Mouse (Mus musculus) cerebellum, adult 9-10 months (tissue): ENCODE data around the gene Hps4.
"Not testable (repeated sequence)": the region's sequence is repeated elsewhere in the genome, so short reads cannot be mapped to it uniquely, and the experiment has no call there.

Experiments
- DNase-seq: peaks from one replicate; pipeline ENCODE4 v3.0.0; 2022

Gene Hps4

GRCm38 (mm10) chr5:112409274-112409673 is 66.4 kb downstream of the Hps4 start:
- DNase-seq = no peak

DNA sequence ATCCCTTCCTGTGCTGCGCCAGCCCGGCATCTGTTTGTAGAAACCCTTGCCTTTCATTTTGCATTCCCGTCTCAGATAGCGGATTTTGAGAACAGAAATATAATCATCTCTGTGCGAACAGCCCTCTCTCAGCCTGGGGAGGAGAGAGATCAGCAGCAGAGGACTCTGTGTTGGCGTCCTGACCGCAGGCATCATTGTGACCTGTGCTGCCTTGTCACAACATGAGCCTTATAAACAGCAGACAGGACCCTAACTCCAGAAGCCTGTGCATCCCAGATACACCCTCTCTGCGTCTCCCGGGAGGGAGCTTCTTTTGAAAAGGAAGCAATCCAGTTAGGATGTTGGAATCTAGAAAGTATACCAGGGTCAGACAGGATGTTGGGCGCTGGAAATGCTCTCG is 68.2 kb downstream of the Hps4 start:
- no peak for DNase-seq

- no peak for DNase-seq
Observed at GRCm38 (mm10) chr5:112411514-112412335, 68.8 kb downstream of the Hps4 start.

GRCm38 (mm10) chr5:112412781-112413180 is 69.9 kb downstream of the Hps4 start:
- DNase-seq = not testable (repeated sequence)

DNA sequence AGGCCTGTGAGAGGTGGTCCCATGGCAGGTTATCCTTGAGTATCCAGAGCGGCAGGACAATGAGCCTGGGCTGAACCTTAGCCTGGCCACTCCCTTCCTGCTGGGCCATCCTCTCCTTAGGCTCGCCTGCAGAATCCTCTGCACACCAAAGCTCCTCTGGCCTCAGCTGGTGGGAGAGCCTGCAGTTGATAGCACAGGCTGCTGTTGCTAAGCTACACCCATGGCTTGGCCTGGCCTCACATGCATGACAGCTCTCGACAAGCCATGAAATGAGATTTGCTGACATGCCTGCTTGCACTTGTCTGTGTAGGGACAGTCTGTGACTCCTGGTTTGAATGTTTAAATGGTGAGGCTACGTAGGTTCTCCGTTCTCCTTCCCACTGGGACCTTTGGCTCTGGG is 73.8 kb downstream of the Hps4 start:
- DNase-seq = no peak

- DNase-seq = peak; percentile 56
Observed at GRCm38 (mm10) chr5:112418023-112418422, 75.1 kb downstream of the Hps4 start.

DNA sequence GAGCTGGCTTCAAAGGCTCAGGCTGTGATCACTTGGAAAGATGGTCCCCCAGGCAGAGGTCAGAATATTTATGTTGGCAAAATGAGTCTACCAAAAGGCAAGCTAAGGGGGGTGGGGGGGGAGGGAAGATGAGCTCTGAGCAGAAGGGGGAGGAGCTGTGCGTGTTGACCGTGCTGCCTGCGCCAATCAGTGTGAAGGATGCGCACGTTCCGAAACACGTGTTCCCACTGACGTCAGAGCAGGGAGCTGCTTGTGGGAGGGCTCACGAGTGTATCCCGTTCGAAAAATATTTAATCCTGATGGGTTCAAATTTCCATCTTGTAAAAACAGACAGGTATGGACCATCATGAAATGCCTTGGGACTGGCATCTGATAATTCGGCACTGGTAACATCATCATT is 76.7 kb downstream of the Hps4 start:
- no peak for DNase-seq

- no peak for DNase-seq
Observed at GRCm38 (mm10) chr5:112426635-112427034, 83.8 kb downstream of the Hps4 start.

DNA sequence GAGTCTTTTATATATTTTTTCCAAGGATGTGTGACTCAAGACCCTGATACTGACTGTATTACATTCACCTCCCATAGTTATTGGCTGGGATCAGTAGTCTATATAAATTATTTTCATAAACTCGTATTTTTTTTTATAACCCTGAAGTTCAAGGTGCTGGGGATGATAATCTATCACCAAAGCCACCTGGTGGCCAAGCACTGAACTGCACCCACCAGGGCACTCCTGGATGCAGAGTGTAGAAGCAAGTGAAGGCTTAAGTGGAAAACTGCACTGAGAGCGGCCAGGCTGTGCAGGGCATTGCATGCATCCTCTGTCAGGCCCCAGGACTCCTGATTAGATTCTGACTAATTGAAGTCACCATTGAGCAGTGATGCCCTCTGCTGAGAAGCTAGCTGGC is 84.4 kb downstream of the Hps4 start:
- DNase-seq = peak; percentile 76
